Comparison of ENCODE assay signal across 29 mouse cellular contexts in genomic region chr14:84659206-84659775, GRCm38 (mm10).
DNase-seq lines count a peak whose midpoint lies in the region; ATAC-seq and TF ChIP-seq lines count a peak whose summit lies in the region.
"Had no signal": no experiment of that assay in that cellular context is flagged by ENCODE, and none has a peak within 500 bp of the region (broad histone marks: within the 10 kb centered on the region; RNA-seq: fewer than 3 reads in every experiment).

No protein-coding gene starts in this region.

- peak; percentile 77 for ATAC-seq in forebrain, embryonic 11.5 days (replicated peaks; ENCODE audit: low FRiP score)
- ATAC-seq in forebrain, embryonic 13.5 days = no peak
- ATAC-seq in midbrain, embryonic 11.5 days (ENCODE audit: low FRiP score) = peak; percentile 88
- ATAC-seq in midbrain, postnatal 0 days (ENCODE audit: low FRiP score) = no peak
- ATAC-seq in midbrain, embryonic 13.5 days = peak; percentile 58; the same call in 1 of the 2 replicates
- ATAC-seq: forebrain, embryonic 16.5 days; intestine, embryonic 16.5 days; Patski had no signal

- 12% methylated on average over 6 of the region's 6 CpGs for WGBS in forebrain, embryonic 11.5 days
- WGBS in forebrain, embryonic 13.5 days = 2% methylated on average over 6 of the region's 6 CpGs
- 9% methylated on average over 6 of the region's 6 CpGs for WGBS in midbrain, embryonic 11.5 days
- WGBS in midbrain, postnatal 0 days = 15% methylated on average over 6 of the region's 6 CpGs
- WGBS in midbrain, embryonic 13.5 days = 6% methylated on average over 6 of the region's 6 CpGs
- 56% methylated on average over 6 of the region's 6 CpGs for WGBS in lung, adult 2 months

- TF ChIP-seq CTCF in midbrain, postnatal 0 days (IDR thresholded peaks at IDR 0.05) = no peak
- TF ChIP-seq CTCF in lung, adult 2 months (IDR thresholded peaks at IDR 0.05; ENCODE audit: insufficient read depth, low read length) = no peak

- DNase-seq in forebrain, embryonic 11.5 days (ENCODE audit: low spot score) = no peak
- DNase-seq in midbrain, embryonic 11.5 days (ENCODE audit: low spot score, missing footprints) = peak; percentile 86
- DNase-seq in midbrain, postnatal 0 days (ENCODE audit: low spot score) = no peak
- DNase-seq in urinary bladder, postnatal 14 days (ENCODE audit: low spot score) = no peak
- DNase-seq in lung, adult 2 months = no peak
- no peak for DNase-seq in spleen, postnatal 4 days (ENCODE audit: low spot score in 2 of 2)
- DNase-seq: adrenal gland, postnatal 25 days; cerebellum, adult 18-20 months; cerebellum, postnatal 10 days; gastrocnemius, postnatal 10 days; heart, postnatal 10 days; kidney, adult 8-10 months; kidney, postnatal 4 days; liver, embryonic 13.5 days; lung, adult 18-20 months; lung, postnatal 10 days; thymus, postnatal 14 days had no signal

- H3K4me2 ChIP-seq in forebrain, embryonic 11.5 days (ENCODE audit: low read depth, low read length, severe bottlenecking) = no peak overlapping the region
- H3K4me2 ChIP-seq in forebrain, embryonic 13.5 days = no peak overlapping the region
- H3K4me2 ChIP-seq in midbrain, embryonic 11.5 days = 0 out of 2 replicates have a peak overlapping the region, but pooled peaks have one; percentile 11
- H3K4me2 ChIP-seq in midbrain, postnatal 0 days (ENCODE audit: low read depth, low read length, poor library complexity, severe bottlenecking) = no peak overlapping the region
- H3K4me2 ChIP-seq in midbrain, embryonic 13.5 days (replicated peaks) = 0 out of 2 replicates have a peak overlapping the region, but pooled peaks have one; percentile 1
- H3K4me2 ChIP-seq: heart, embryonic 13.5 days; limb, embryonic 15.5 days; liver, embryonic 13.5 days; stomach, embryonic 15.5 days had no signal

- H3K9ac ChIP-seq in forebrain, embryonic 11.5 days (ENCODE audit: low read length) = no peak overlapping the region
- no peak overlapping the region for H3K9ac ChIP-seq in forebrain, embryonic 13.5 days
- no peak overlapping the region for H3K9ac ChIP-seq in midbrain, embryonic 11.5 days (ENCODE audit: low read length)
- H3K9ac ChIP-seq in midbrain, postnatal 0 days (replicated peaks; ENCODE audit: low read length, poor library complexity, severe bottlenecking) = no peak overlapping the region
- no peak overlapping the region for H3K9ac ChIP-seq in midbrain, embryonic 13.5 days (replicated peaks)
- H3K9ac ChIP-seq: heart, embryonic 13.5 days; limb, embryonic 15.5 days; liver, embryonic 13.5 days; stomach, embryonic 15.5 days had no signal

- H3K4me1 ChIP-seq in forebrain, embryonic 11.5 days (replicated peaks; ENCODE audit: control insufficient read depth, insufficient read depth, low read length) = no peaks in the 10 kb centered on the region
- H3K4me1 ChIP-seq in forebrain, embryonic 13.5 days = peaks cover 7% of the 10 kb centered on the region
- 0 out of 2 replicates have a peak, but pooled peaks cover 4% of the 10 kb centered on the region for H3K4me1 ChIP-seq in midbrain, embryonic 11.5 days (ENCODE audit: control insufficient read depth, insufficient read depth, low read length)
- H3K4me1 ChIP-seq in midbrain, postnatal 0 days (ENCODE audit: insufficient read depth, low read length) = no peaks in the 10 kb centered on the region
- peaks cover 7% of the 10 kb centered on the region; the same call in 1 of the 2 replicates for H3K4me1 ChIP-seq in midbrain, embryonic 13.5 days (replicated peaks)
- no peaks in the 10 kb centered on the region for H3K4me1 ChIP-seq in lung, adult 2 months (ENCODE audit: control insufficient read depth, insufficient read depth, low read length)
- H3K4me1 ChIP-seq: heart, embryonic 13.5 days; limb, embryonic 10.5 days; limb, embryonic 15.5 days; liver, embryonic 13.5 days; stomach, embryonic 15.5 days had no signal

- no peak for TF ChIP-seq POLR2A in lung, adult 2 months (IDR thresholded peaks at IDR 0.05; ENCODE audit: borderline replicate concordance, extremely low read depth, low read depth, low read length)

- H3K27me3 ChIP-seq in forebrain, embryonic 11.5 days (ENCODE audit: control insufficient read depth, insufficient read depth, low read length) = no peaks in the 10 kb centered on the region
- no peaks in the 10 kb centered on the region for H3K27me3 ChIP-seq in forebrain, embryonic 13.5 days
- H3K27me3 ChIP-seq in midbrain, embryonic 11.5 days (ENCODE audit: control insufficient read depth, insufficient read depth, low read length) = no peaks in the 10 kb centered on the region
- H3K27me3 ChIP-seq in midbrain, postnatal 0 days (ENCODE audit: insufficient read depth, low read length) = no peaks in the 10 kb centered on the region
- no peaks in the 10 kb centered on the region for H3K27me3 ChIP-seq in midbrain, embryonic 13.5 days
- H3K27me3 ChIP-seq: heart, embryonic 13.5 days; limb, embryonic 15.5 days; liver, embryonic 13.5 days; Patski; stomach, embryonic 15.5 days had no signal

- no peaks in the 10 kb centered on the region for H3K36me3 ChIP-seq in forebrain, embryonic 11.5 days (ENCODE audit: control insufficient read depth, insufficient read depth, low read length)
- H3K36me3 ChIP-seq in forebrain, embryonic 13.5 days (ENCODE audit: poor library complexity, severe bottlenecking) = no peaks in the 10 kb centered on the region
- H3K36me3 ChIP-seq in midbrain, embryonic 11.5 days (ENCODE audit: control insufficient read depth, insufficient read depth, low read length) = no peaks in the 10 kb centered on the region
- no peaks in the 10 kb centered on the region for H3K36me3 ChIP-seq in midbrain, postnatal 0 days (ENCODE audit: insufficient read depth, low read length)
- H3K36me3 ChIP-seq in midbrain, embryonic 13.5 days = no peaks in the 10 kb centered on the region
- H3K36me3 ChIP-seq: heart, embryonic 13.5 days; limb, embryonic 10.5 days; limb, embryonic 15.5 days; liver, embryonic 13.5 days; stomach, embryonic 15.5 days had no signal

- no peak overlapping the region for H3K27ac ChIP-seq in forebrain, embryonic 11.5 days (ENCODE audit: low read depth, low read length)
- H3K27ac ChIP-seq in forebrain, embryonic 13.5 days = no peak overlapping the region
- no peak overlapping the region for H3K27ac ChIP-seq in midbrain, embryonic 11.5 days (ENCODE audit: low read depth, low read length)
- H3K27ac ChIP-seq in midbrain, postnatal 0 days (ENCODE audit: low read depth, low read length) = no peak overlapping the region
- no peak overlapping the region for H3K27ac ChIP-seq in midbrain, embryonic 13.5 days
- H3K27ac ChIP-seq: heart, embryonic 13.5 days; kidney, postnatal 0 days; limb, embryonic 10.5 days; limb, embryonic 15.5 days; liver, embryonic 13.5 days; macrophage; stomach, embryonic 15.5 days had no signal

- no peak overlapping the region for H3K4me3 ChIP-seq in forebrain, embryonic 11.5 days (ENCODE audit: low read depth, low read length)
- H3K4me3 ChIP-seq in forebrain, embryonic 13.5 days = no peak overlapping the region
- H3K4me3 ChIP-seq in midbrain, embryonic 11.5 days (ENCODE audit: low read depth, low read length) = no peak overlapping the region
- H3K4me3 ChIP-seq in midbrain, postnatal 0 days (ENCODE audit: low read depth, low read length) = no peak overlapping the region
- no peak overlapping the region for H3K4me3 ChIP-seq in midbrain, embryonic 13.5 days (replicated peaks)
- no peak overlapping the region for H3K4me3 ChIP-seq in lung, adult 2 months (replicated peaks; ENCODE audit: extremely low read depth, low read depth, low read length)
- H3K4me3 ChIP-seq: erythroblast, embryonic 14.5 days; heart, embryonic 13.5 days; limb, embryonic 10.5 days; limb, embryonic 15.5 days; liver, embryonic 13.5 days; stomach, embryonic 15.5 days had no signal

- no peaks in the 10 kb centered on the region for H3K9me3 ChIP-seq in forebrain, embryonic 11.5 days (ENCODE audit: control insufficient read depth, low read length)
- no peaks in the 10 kb centered on the region for H3K9me3 ChIP-seq in forebrain, embryonic 13.5 days (replicated peaks)
- no peaks in the 10 kb centered on the region for H3K9me3 ChIP-seq in midbrain, embryonic 11.5 days (ENCODE audit: control insufficient read depth, low read length)
- no peaks in the 10 kb centered on the region for H3K9me3 ChIP-seq in midbrain, postnatal 0 days (ENCODE audit: low read length)
- no peaks in the 10 kb centered on the region for H3K9me3 ChIP-seq in midbrain, embryonic 13.5 days
- H3K9me3 ChIP-seq: heart, embryonic 13.5 days; limb, embryonic 10.5 days; limb, embryonic 15.5 days; liver, embryonic 13.5 days; stomach, embryonic 15.5 days had no signal

Comparison
In these comparisons a context has a peak if more than half of its experiments do, and no peak if none do; other contexts are left out.
1. ATAC-seq: peak in forebrain, embryonic 11.5 days (single experiment), midbrain, embryonic 11.5 days (single experiment) and midbrain, embryonic 13.5 days (single experiment); none in forebrain, embryonic 13.5 days (single experiment) and midbrain, postnatal 0 days (single experiment).
2. H3K4me2 ChIP-seq: peak in midbrain, embryonic 11.5 days (single experiment) and midbrain, embryonic 13.5 days (single experiment); none in forebrain, embryonic 11.5 days (single experiment), forebrain, embryonic 13.5 days (single experiment) and midbrain, postnatal 0 days (single experiment).